Mouse (Mus musculus) olfactory bulb, adult 2 months (tissue): ENCODE data around the gene Lypd6b.

Source experiments
- CTCF ChIP-seq: fragments of 200-500 bp; IDR thresholded peaks from 2 replicates; pipeline ENCODE4 v1.5.1; 2012; ENCODE audit warnings: low read depth, mild to moderate bottlenecking, low read length, moderate library complexity; ENCODE audit not compliant: insufficient read depth
- POLR2A ChIP-seq: fragments of 200-500 bp; IDR thresholded peaks from 2 replicates; pipeline ENCODE4 v1.6.1; 2012; ENCODE audit warnings: mild to moderate bottlenecking, low read depth, low read length, moderate library complexity; ENCODE audit not compliant: insufficient read depth

DNA sequence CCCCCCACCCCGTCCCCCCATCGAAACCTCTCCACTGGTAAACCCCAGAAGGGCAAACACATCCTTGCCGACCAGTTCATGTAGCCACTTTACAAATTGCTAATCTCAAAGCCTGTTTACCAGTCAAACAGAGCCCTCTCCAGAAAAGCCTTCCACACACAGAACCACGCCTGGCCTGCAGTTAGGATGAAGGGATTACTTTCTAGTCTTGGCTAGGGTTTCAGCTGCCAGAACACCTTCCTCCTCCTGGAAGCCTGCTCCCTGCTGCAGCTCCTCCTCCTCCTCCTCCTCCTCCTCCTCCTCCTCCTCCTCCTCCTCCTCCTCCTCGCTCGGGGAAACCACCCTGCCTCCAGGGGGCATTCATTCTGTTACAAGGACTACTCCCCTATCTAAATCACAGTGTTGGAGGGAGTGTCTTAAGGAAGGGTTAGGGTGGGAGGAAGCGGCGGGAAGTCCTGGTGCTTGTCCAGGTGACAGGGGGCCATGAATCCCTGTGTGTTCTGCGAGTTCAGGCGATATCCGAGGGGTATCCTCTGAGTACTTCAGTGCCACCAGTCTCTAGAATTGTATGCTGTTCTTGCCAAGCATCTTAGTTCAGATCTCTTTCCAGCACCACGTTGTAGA, 73.6 kb downstream of the Lypd6b start:
- TF ChIP-seq CTCF (no peak), POLR2A (no peak)
